14 mouse cellular contexts compared by ENCODE assay signal in the genomic region with DNA sequence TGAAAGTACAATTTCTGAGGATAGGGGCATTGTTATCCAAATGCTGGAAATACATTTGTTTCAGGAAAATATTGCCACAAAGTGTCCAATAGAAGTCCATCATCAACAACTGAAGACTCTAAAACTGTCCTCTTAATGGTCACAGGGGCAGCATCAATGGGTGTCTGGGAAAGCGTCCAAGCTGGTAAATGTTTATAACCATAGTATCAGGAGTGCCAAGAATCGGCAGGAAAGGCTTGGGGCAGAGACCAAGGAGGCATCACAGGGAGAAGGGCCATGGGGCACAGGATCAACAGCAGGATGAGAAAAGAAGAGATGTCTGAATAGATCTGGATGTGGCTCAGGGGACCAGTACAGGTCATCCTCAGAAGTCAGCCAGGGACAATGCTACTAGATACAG.
"Had no signal": no experiment of that assay in that cellular context is flagged by ENCODE, and none has a peak within 500 bp of the region (broad histone marks: within the 10 kb centered on the region; RNA-seq: fewer than 3 reads in every experiment).

No protein-coding gene starts in this region.

- DNase-seq: layer of hippocampus, postnatal 36 days; left cerebral cortex, postnatal 4 days; liver, embryonic 13.5 days; lung, adult 2 months; lung, postnatal 14 days; thymus, adult 18-20 months; thymus, postnatal 36 days had no signal

- H3K27ac ChIP-seq: left cerebral cortex, adult 2 months; limb, embryonic 12.5 days; limb, embryonic 15.5 days; liver, embryonic 13.5 days; macrophage; midbrain, embryonic 13.5 days had no signal

- H3K9ac ChIP-seq: limb, embryonic 12.5 days; limb, embryonic 15.5 days; liver, embryonic 13.5 days; midbrain, embryonic 13.5 days had no signal

- H3K4me3 ChIP-seq: left cerebral cortex, adult 2 months; limb, embryonic 12.5 days; limb, embryonic 15.5 days; liver, embryonic 13.5 days; midbrain, embryonic 13.5 days had no signal

- H3K4me1 ChIP-seq: limb, embryonic 12.5 days; limb, embryonic 15.5 days; liver, embryonic 13.5 days; midbrain, embryonic 13.5 days had no signal

- ATAC-seq: intestine, postnatal 0 days; midbrain, embryonic 13.5 days; midbrain, embryonic 16.5 days had no signal

- H3K9me3 ChIP-seq: limb, embryonic 12.5 days; limb, embryonic 15.5 days; liver, embryonic 13.5 days; midbrain, embryonic 13.5 days had no signal

- H3K36me3 ChIP-seq: limb, embryonic 12.5 days; limb, embryonic 15.5 days; liver, embryonic 13.5 days; midbrain, embryonic 13.5 days had no signal

- H3K27me3 ChIP-seq: limb, embryonic 12.5 days; limb, embryonic 15.5 days; liver, embryonic 13.5 days; midbrain, embryonic 13.5 days had no signal

- H3K4me2 ChIP-seq: limb, embryonic 12.5 days; limb, embryonic 15.5 days; liver, embryonic 13.5 days; midbrain, embryonic 13.5 days had no signal
